Mouse (Mus musculus) adrenal gland, adult 18-20 months (tissue): ENCODE measurements around the gene Sod2. TPM values are rescaled to one million over a fixed set of nuclear protein-coding genes. Genes with fewer than 3 reads are reported as not detected.
"Not testable (repeated sequence)": the region's sequence is repeated elsewhere in the genome, so short reads cannot be mapped to it uniquely, and the experiment has no call there.

Source experiments
- DNase-seq, 2 experiments: peaks; one replicate each; pipeline ENCODE4 v3.0.0; 2021 to 2022; ENCODE audit warnings: low spot score in 2 of 2
- total RNA-seq, 2 experiments: library from RNA; stranded (reverse); gene quantifications; 1 replicate in 1 of 2; 2 replicates in 1 of 2; pipeline ENCODE4 v1.2.3; 2021

The Sod2 gene
- total RNA-seq, 2 experiments from 2014 or later = 428 to 588 TPM

DNA sequence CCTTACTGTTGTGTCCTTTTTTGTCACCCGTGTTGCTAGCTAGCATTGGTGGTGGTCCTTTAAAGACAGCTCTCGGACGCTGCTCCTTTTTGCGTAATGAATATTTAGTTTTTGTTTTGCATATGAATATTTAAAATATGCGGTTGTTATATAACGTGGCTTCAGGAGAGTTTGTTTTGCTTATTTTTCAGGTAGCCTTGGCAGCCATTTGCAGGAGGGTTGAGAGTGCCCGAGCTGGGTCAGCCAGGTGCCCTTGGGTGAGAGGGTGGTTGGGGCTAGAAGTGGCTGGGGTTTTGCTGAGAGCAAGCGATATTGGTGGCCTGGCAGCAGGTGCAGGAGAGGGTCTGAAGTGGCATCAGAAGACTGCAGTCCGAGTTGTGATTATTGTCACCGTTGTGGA is 1.9 kb downstream of the Sod2 start:
- DNase-seq = no peak

DNA sequence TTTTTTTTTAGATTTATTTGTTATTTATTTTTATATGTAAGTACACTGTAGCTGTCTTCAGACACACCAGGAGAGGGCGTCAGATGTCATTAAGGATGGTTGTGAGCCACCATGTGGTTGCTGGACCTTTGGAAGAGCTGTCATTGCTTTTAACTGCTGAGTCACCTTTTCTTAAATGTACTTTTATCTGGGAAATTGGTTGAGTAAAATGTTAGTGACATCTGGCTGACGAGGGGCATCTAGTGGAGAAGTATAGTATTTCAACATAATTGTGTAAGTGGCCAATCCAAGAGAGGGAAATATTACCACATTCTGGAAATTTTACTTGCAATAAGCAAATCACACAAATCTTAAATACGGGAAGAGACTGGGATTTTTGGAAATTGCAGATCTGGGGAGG is 3.2 kb downstream of the Sod2 start:
- DNase-seq = no peak

- no peak for DNase-seq
Observed at GRCm38 (mm10) chr17:13013316-13013715, 6.7 kb downstream of the Sod2 start.

DNA sequence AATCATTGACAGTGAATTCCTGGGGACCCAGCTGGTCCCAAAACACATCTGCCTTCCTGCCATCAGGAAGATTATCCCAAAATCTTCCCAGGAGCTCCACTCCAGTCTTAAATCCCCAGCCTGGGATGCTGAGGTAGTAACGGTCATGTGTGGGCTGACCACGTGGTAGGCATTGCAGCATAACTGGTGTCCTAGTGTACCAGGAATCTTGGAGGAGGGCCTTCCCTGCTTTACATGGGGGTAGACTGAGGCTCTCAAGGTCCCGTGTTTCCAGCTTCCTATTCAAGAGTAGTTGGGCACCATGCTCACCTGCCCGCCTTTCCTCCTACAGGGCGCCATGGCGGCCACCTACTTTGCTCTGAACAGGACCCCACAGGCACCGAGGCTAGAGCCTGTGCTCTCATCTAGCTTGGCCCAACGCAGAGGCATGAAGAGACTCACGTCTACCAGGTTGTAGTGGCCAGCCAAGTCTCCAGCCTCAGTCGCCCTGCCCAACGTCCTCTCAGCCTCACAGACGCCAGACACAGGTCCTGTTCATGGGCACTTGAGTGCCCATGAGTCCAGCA is 30.1 kb downstream of the Sod2 start:
- not testable (repeated sequence) for DNase-seq

DNA sequence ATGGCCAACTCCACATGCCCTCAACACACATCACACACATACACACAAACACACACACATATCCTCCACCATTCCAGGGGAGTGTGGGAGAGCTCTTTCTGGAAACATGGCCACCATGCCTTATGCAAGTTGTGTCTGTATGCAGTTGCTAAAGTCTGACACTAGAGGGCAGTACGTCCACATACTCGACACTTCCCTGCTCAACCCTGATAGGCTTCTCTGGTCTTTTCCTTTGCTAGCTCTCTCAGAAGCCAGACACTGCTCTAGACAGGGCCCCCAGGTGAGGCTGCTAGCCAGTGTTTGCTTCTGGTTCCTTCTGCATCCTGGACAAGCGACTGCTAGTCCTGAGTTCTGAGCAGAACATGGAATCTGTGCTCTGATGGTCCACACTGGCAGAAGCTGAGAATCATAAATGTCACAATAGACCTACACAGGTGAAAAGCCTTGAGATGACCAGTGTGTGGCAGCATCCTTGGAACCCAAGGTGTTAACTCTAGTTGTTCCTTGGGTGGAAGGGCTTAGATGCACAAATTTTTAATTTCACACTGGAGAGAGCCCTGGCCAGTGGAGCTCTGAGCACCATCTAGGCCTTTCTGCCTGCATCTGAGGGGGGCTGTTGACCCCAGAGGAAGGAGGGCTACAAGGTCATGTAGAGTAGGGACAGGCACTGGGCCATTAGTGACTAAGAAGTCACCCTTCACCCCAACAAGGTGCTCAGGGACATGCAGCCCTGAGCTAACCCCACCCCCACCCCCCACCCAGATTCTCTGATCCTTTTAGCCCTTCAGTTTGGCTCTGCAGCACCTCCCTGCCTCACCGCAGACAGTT is 37.4 kb downstream of the Sod2 start:
- DNase-seq = peak; percentile 26 to 31

- not testable (repeated sequence) for DNase-seq
Observed at GRCm38 (mm10) chr17:13052124-13052813, 45.6 kb downstream of the Sod2 start, which contains the start of gene Gpr31b. TSS of gene Gpr31b (minus strand) at chr17:13052296.

DNA sequence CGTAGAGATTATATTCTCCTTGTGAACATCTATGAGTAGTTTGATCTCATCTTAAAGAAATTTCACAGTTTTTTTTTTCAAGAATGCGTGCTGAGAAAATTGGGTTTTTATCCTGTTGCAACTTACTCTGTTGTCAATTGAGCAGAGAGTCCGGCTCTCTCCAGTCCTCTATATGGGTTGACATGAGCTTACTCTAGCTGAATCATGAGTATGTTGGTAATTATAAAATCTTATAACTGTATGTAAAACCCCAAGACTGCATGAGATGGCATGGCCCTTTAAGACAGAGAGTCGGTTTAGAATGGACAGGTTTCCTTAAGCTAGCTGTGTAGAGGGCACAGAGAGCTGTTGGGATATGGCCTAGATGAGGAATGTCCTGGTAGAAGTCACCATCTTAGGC is 54.2 kb downstream of the Sod2 start, which contains the start of gene Tcp10b:
Gene Tcp10b, plus strand, starts transcription at position 301 of the 400 bp plus-strand sequence.
- DNase-seq = not testable (repeated sequence)

GRCm38 (mm10) chr17:13062882-13063281 is 56.2 kb downstream of the Sod2 start:
- not testable (repeated sequence) for DNase-seq

- DNase-seq = not testable (repeated sequence)
Observed at GRCm38 (mm10) chr17:13067864-13068385, 61.3 kb downstream of the Sod2 start.

DNA sequence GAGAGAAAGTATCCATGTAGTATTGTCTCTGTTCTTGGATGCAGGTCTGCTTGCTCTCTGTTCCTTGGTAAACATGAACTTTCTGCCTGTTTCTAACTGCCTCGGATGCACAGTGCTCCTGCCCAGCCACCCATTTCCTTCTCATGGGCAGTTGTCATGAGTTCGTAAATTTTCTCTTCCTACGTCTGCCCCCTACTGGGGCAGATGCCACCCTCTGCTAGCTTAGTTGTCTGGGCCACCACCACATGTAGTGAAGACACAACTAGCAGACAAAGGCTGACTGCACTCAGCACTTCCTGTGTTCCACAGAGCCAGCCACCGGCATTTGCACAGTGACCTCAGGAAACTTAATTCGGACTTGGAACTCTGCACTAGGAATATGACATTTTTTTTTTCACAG is 62.6 kb downstream of the Sod2 start:
- not testable (repeated sequence) for DNase-seq

Other genes with a start within 250 kb of the Sod2 start
- gene Igf2r, start 237.2 kb upstream of the Sod2 start, total RNA-seq = 10 to 100 TPM; 55.8 to 67.8 TPM
- gene Mas1, start 138.7 kb upstream of the Sod2 start, total RNA-seq = not detected
- gene Mrgprh, start 130.8 kb upstream of the Sod2 start, total RNA-seq = under 1 TPM in 1 of 2 experiments, not detected in 1; 0.16 TPM
- gene Pnldc1, start 96.6 kb upstream of the Sod2 start, total RNA-seq = 1 to 10 TPM; 3.3 to 5.5 TPM
- gene Tcp1, start 91.1 kb upstream of the Sod2 start, total RNA-seq = 100 to 1,000 TPM; 233 to 235 TPM
- 10 to 100 TPM; 69.9 to 72.7 TPM for gene Mrpl18, start 90.5 kb upstream of the Sod2 start, total RNA-seq
- gene Acat3, start 66.2 kb upstream of the Sod2 start, total RNA-seq = 1 to 10 TPM in 1 of 2 experiments, under 1 TPM in 1; 0.86 to 1.4 TPM
- 100 to 1,000 TPM in 1 of 2 experiments, 10 to 100 TPM in 1; 78.2 to 190 TPM for gene Acat2, start 46.1 kb upstream of the Sod2 start, total RNA-seq
- gene Wtap, start 12.7 kb upstream of the Sod2 start, total RNA-seq = 10 to 100 TPM; 55.4 to 55.6 TPM
- gene Gpr31b, start 45.5 kb downstream of the Sod2 start, total RNA-seq = under 1 TPM in 1 of 2 experiments, not detected in 1; 0.77 TPM
- gene Tcp10b, start 54.3 kb downstream of the Sod2 start, total RNA-seq = under 1 TPM; 0.19 to 0.73 TPM
- gene Unc93a, start 125.0 kb downstream of the Sod2 start, total RNA-seq = under 1 TPM in 1 of 2 experiments, not detected in 1; 0.50 TPM
- gene Smok2a, start 214.3 kb downstream of the Sod2 start, total RNA-seq = not detected
- not detected for gene Smok2b, start 223.4 kb downstream of the Sod2 start, total RNA-seq